Mouse (Mus musculus): ENCODE measurements at regions not wholly inside any gene's neighbourhood (a gene's known extent, or its start where the extent isn't known, plus 50 kb on each side); places are given as distances from the start of the nearest gene placed in this dataset.

DNA sequence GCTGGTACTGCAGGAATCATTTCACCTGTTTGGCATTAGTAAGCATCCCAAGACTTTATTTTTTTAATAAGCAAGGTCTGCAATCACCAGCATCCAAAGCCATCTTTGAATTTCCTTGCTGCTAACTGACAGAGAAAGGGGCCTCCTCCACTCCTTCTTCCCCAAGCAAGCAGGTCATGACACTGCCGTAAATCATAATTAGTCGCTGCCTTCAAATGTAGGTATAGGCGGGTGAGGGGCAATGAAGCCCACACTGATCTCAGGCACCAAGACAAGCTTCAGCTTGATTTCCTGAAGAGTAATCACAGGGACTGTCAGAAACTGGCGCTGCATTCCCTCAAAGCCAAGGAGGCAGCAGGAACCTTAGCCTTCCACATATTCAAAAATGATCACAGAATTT, 73.3 kb upstream of the Ptprt start:
- H3K27me3 ChIP-seq (ENCODE audit: control insufficient read depth in 1 of 2, insufficient read depth in 2 of 2, low read length in 2 of 2) = no peaks in the 10 kb centered on the region
- no peaks in the 10 kb centered on the region for H3K79me2 ChIP-seq (ENCODE audit: control insufficient read depth, insufficient read depth, low read length, poor library complexity)
- DNase-seq (ENCODE audit: low read depth, low spot score) = no peak
- H3K4me3 ChIP-seq (ENCODE audit: control insufficient read depth in 1 of 2, insufficient read depth in 1 of 2, low read depth in 2 of 2, low read length in 2 of 2) = no peak overlapping the region
- no peaks in the 10 kb centered on the region for H3K4me1 ChIP-seq (ENCODE audit: control insufficient read depth in 1 of 2, insufficient read depth in 2 of 2, low read length in 2 of 2)
- no peaks in the 10 kb centered on the region for H3K9me3 ChIP-seq (replicated peaks; ENCODE audit: insufficient read depth, low read length)
- no peak for TF ChIP-seq E2F4 (IDR thresholded peaks at IDR 0.05; ENCODE audit: borderline replicate concordance, low read depth, low read length)
- TF ChIP-seq ELF1 (IDR thresholded peaks at IDR 0.05; ENCODE audit: low read depth, low read length) = no peak
- TF ChIP-seq MXI1 (IDR thresholded peaks at IDR 0.05; ENCODE audit: low read depth, low read length) = no peak
- TF ChIP-seq SIN3A (IDR thresholded peaks at IDR 0.05; ENCODE audit: low read length) = no peak
- TF ChIP-seq BHLHE40 (IDR thresholded peaks at IDR 0.05; ENCODE audit: borderline replicate concordance, low read depth, low read length) = no peak
- no peak for TF ChIP-seq HCFC1 (IDR thresholded peaks at IDR 0.05; ENCODE audit: low read depth, low read length)
- TF ChIP-seq USF2 (IDR thresholded peaks at IDR 0.05; ENCODE audit: borderline replicate concordance in 1 of 2, insufficient read depth in 1 of 2, low read depth in 1 of 2, low read length in 2 of 2) = no peak
- TF ChIP-seq EP300 (IDR thresholded peaks at IDR 0.05; ENCODE audit: low read depth in 1 of 2, low read length in 2 of 2) = no peak
- TF ChIP-seq UBTF (IDR thresholded peaks at IDR 0.05; ENCODE audit: borderline replicate concordance, insufficient read depth, low read depth, low read length) = no peak
- TF ChIP-seq RAD21 (IDR thresholded peaks at IDR 0.05; ENCODE audit: low read depth, low read length) = no peak
- no peak for TF ChIP-seq RCOR1 (IDR thresholded peaks at IDR 0.05; ENCODE audit: low read depth, low read length)
- no peak for TF ChIP-seq NELFE (IDR thresholded peaks at IDR 0.05; ENCODE audit: low read depth, low read length)
- TF ChIP-seq NRF1 (IDR thresholded peaks at IDR 0.05; ENCODE audit: insufficient read depth, low read depth, low read length, poor library complexity, severe bottlenecking) = no peak
- no peak for TF ChIP-seq POLR2AphosphoS2 (IDR thresholded peaks at IDR 0.05; ENCODE audit: low read length)
- no peak for TF ChIP-seq CTCF (IDR thresholded peaks at IDR 0.05 in 2 of 3, conservative IDR thresholded peaks at IDR 0.05 in 1 of 3; ENCODE audit: control insufficient read depth in 1 of 3, insufficient read depth in 1 of 3, low read depth in 2 of 3, low read length in 3 of 3, poor library complexity in 1 of 3, severe bottlenecking in 1 of 3)
- no peak overlapping the region for H3K9ac ChIP-seq (ENCODE audit: control insufficient read depth, low read depth, low read length, poor library complexity, severe bottlenecking)
- H3K27ac ChIP-seq (ENCODE audit: control insufficient read depth, low read depth, low read length) = no peak overlapping the region
- H3K36me3 ChIP-seq (ENCODE audit: control insufficient read depth in 1 of 2, insufficient read depth in 2 of 2, low read length in 2 of 2) = no peaks in the 10 kb centered on the region

DNA sequence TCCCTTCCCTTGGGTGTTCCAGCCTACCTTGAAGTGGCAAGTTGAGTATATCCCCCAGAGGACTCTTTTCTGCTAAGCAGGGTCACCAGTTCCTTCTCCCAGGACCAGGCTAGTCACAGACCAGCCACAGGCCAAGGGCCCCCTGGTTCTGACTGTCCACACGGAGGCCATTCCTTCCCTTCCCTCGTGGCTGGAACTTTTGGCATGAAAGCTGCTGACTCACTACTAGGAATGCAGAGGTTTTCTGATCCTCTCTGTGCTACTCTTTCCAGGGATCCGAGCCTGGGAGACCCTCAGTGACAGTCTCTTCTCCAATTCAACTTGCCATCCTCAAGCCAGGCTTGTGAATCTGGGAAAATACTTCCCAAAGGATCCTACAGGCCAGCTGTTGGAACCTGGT, 59.1 kb upstream of the Ptprt start:
- Histone ChIP-seq H3K27me3 (ENCODE audit: control insufficient read depth in 1 of 2, insufficient read depth in 2 of 2, low read length in 2 of 2) (no peaks in the 10 kb centered on the region), H3K9ac (ENCODE audit: control insufficient read depth, low read depth, low read length, poor library complexity, severe bottlenecking) (no peak overlapping the region), H3K36me3 (ENCODE audit: control insufficient read depth in 1 of 2, insufficient read depth in 2 of 2, low read length in 2 of 2) (no peaks in the 10 kb centered on the region), H3K9me3 (replicated peaks; ENCODE audit: insufficient read depth, low read length) (no peaks in the 10 kb centered on the region), H3K27ac (ENCODE audit: control insufficient read depth, low read depth, low read length) (no peak overlapping the region), H3K79me2 (ENCODE audit: control insufficient read depth, insufficient read depth, low read length, poor library complexity) (no peaks in the 10 kb centered on the region), H3K4me3 (ENCODE audit: control insufficient read depth in 1 of 2, insufficient read depth in 1 of 2, low read depth in 2 of 2, low read length in 2 of 2) (no peak overlapping the region), H3K4me1 (ENCODE audit: control insufficient read depth in 1 of 2, insufficient read depth in 2 of 2, low read length in 2 of 2) (no peaks in the 10 kb centered on the region)
- TF ChIP-seq MEF2A (IDR thresholded peaks at IDR 0.05; ENCODE audit: extremely low read depth, insufficient replicate concordance, low read depth, low read length, poor library complexity, severe bottlenecking) (no peak), GABPA (IDR thresholded peaks at IDR 0.05; ENCODE audit: low read depth, low read length) (no peak)
- DNase-seq (ENCODE audit: low read depth, low spot score) = no peak
